Mouse (Mus musculus) CH12.LX (cell line): ENCODE measurements around the gene Rims4.

Source experiments
- ELF1 ChIP-seq: IDR thresholded peaks from 2 replicates; pipeline ENCODE4 v1.6.1; 2014; ENCODE audit warnings: low read depth, mild to moderate bottlenecking, inconsistent platforms, low read length, improper control_type of control experiment
- USF1 ChIP-seq: IDR thresholded peaks from 2 replicates; pipeline ENCODE4 v1.6.1; 2014; ENCODE audit warnings: low read depth, mild to moderate bottlenecking, inconsistent platforms, low read length, improper control_type of control experiment

- no peak for TF ChIP-seq ELF1
- TF ChIP-seq USF1, result no peak
These were observed 10.1 kb upstream of the Rims4 start for GRCm38 (mm10) chr2:163928464-163929200.
